Mouse (Mus musculus): ENCODE measurements around the gene C1rb. TPM values are rescaled to one million over a fixed set of nuclear protein-coding genes. Genes with fewer than 3 reads are reported as not detected.
"Not testable (repeated sequence)": the region's sequence is repeated elsewhere in the genome, so short reads cannot be mapped to it uniquely, and the experiment has no call there.

The C1rb gene
- total and polyA plus RNA-seq, 2 experiments from 2014 or later = not detected

GRCm38 (mm10) chr6:124588771-124589170 is 18.7 kb downstream of the C1rb start:
- Histone ChIP-seq H3K4me2 (ENCODE audit: low read depth, low read length, poor library complexity, severe bottlenecking) (no peak overlapping the region), H3K9ac (replicated peaks; ENCODE audit: low read length, poor library complexity, severe bottlenecking) (no peak overlapping the region), H3K9me3 (ENCODE audit: low read length) (no peaks in the 10 kb centered on the region), H3K4me1 (ENCODE audit: insufficient read depth, low read length) (no peaks in the 10 kb centered on the region), H3K27me3 (ENCODE audit: insufficient read depth, low read length) (no peaks in the 10 kb centered on the region), H3K27ac (ENCODE audit: low read depth, low read length) (no peak overlapping the region), H3K36me3 (ENCODE audit: insufficient read depth, low read length) (no peaks in the 10 kb centered on the region), H3K4me3 (ENCODE audit: low read depth, low read length) (no peak overlapping the region)
- ATAC-seq (ENCODE audit: low FRiP score) (no peak), DNase-seq (ENCODE audit: low spot score) (no peak)
- TF ChIP-seq CTCF (IDR thresholded peaks at IDR 0.05) = no peak

- H3K27ac ChIP-seq (ENCODE audit: low read depth, low read length) = no peak overlapping the region
- no peaks in the 10 kb centered on the region for H3K4me1 ChIP-seq (ENCODE audit: insufficient read depth, low read length)
- no peaks in the 10 kb centered on the region for H3K36me3 ChIP-seq (ENCODE audit: insufficient read depth, low read length)
- peak; percentile 15; the same call in 1 of the 2 replicates for TF ChIP-seq CTCF (IDR thresholded peaks at IDR 0.05)
- H3K4me3 ChIP-seq (ENCODE audit: low read depth, low read length) = no peak overlapping the region
- H3K27me3 ChIP-seq (ENCODE audit: insufficient read depth, low read length) = no peaks in the 10 kb centered on the region
- peak; percentile 24 for DNase-seq (ENCODE audit: low spot score)
- H3K9me3 ChIP-seq (ENCODE audit: low read length) = no peaks in the 10 kb centered on the region
- no peak overlapping the region for H3K4me2 ChIP-seq (ENCODE audit: low read depth, low read length, poor library complexity, severe bottlenecking)
- no peak overlapping the region for H3K9ac ChIP-seq (replicated peaks; ENCODE audit: low read length, poor library complexity, severe bottlenecking)
- ATAC-seq (ENCODE audit: low FRiP score) = no peak
- 75% methylated on average over 4 of the region's 4 CpGs for WGBS
Observed at GRCm38 (mm10) chr6:124592186-124592700, 22.1 kb downstream of the C1rb start.

- no peak for TF ChIP-seq CTCF (IDR thresholded peaks at IDR 0.05)
- no peak for ATAC-seq (ENCODE audit: low FRiP score)
- no peaks in the 10 kb centered on the region for H3K9me3 ChIP-seq (ENCODE audit: low read length)
Observed at GRCm38 (mm10) chr6:124593121-124593520, 23.0 kb downstream of the C1rb start.

DNA sequence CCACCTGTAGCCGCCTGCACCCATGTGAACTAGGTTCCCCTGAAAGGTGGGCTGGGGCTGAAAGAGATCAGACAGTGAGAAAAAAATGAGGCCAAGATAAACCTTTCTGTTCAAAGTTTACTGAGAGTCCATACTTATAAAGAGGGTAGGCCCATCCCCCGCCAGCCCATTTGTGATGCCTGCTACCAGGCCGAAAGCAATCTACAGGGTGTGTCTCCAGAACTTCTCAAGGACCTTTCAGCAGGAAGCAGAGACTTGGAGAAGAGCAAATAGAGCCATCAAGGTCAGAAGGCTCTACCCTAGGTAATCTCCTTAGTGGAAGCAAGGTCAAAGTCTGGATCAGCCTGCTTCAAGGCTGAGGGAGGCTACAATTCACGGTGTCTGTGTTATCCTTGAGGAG is 31.9 kb downstream of the C1rb start:
- ATAC-seq (ENCODE audit: low FRiP score) (no peak), DNase-seq (ENCODE audit: low spot score) (no peak)
- Histone ChIP-seq H3K4me1 (ENCODE audit: insufficient read depth, low read length) (no peaks in the 10 kb centered on the region), H3K36me3 (ENCODE audit: insufficient read depth, low read length) (no peaks in the 10 kb centered on the region), H3K4me2 (ENCODE audit: low read depth, low read length, poor library complexity, severe bottlenecking) (no peak overlapping the region), H3K4me3 (ENCODE audit: low read depth, low read length) (no peak overlapping the region), H3K9ac (replicated peaks; ENCODE audit: low read length, poor library complexity, severe bottlenecking) (no peak overlapping the region), H3K9me3 (ENCODE audit: low read length) (no peaks in the 10 kb centered on the region), H3K27ac (ENCODE audit: low read depth, low read length) (no peak overlapping the region), H3K27me3 (ENCODE audit: insufficient read depth, low read length) (no peaks in the 10 kb centered on the region)
- TF ChIP-seq CTCF (IDR thresholded peaks at IDR 0.05) = no peak
- 90% methylated on average over 4 of the region's 4 CpGs for WGBS

More at GRCm38 (mm10) chr6:124593121-124593520, 23.0 kb downstream of the C1rb start:
- Histone ChIP-seq H3K4me3 (ENCODE audit: low read depth, low read length) (no peak overlapping the region), H3K9ac (replicated peaks; ENCODE audit: low read length, poor library complexity, severe bottlenecking) (no peak overlapping the region), H3K27me3 (ENCODE audit: insufficient read depth, low read length) (no peaks in the 10 kb centered on the region), H3K27ac (ENCODE audit: low read depth, low read length) (no peak overlapping the region), H3K4me2 (ENCODE audit: low read depth, low read length, poor library complexity, severe bottlenecking) (no peak overlapping the region), H3K4me1 (ENCODE audit: insufficient read depth, low read length) (no peaks in the 10 kb centered on the region), H3K36me3 (ENCODE audit: insufficient read depth, low read length) (no peaks in the 10 kb centered on the region)
- DNase-seq (ENCODE audit: low spot score) = no peak
- WGBS = 80% methylated on average over 8 of the region's 8 CpGs

DNA sequence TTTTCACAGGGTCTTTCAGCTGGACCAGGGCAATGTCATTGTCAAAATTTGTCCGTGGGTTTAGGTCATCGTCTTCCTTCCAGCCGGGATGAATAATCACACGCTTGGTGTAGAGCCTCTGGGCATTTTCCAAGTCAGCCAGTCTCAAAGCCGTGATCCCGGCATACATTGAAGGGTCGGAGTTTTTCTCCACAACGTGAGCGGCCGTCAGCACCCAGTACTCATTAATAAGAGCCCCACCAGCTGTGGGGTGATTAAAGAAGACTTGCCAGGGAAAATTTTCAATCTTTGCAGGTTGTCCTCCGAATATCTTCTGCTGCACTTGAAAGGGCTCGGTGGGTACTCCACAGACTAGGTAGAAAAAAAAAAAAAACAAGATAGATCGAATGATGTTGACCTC is 55.5 kb downstream of the C1rb start:
- 88% methylated on average over 13 of the region's 13 CpGs for WGBS
- no peak for ATAC-seq (ENCODE audit: low FRiP score)
- H3K4me2 ChIP-seq (ENCODE audit: low read depth, low read length, poor library complexity, severe bottlenecking) = no peak overlapping the region
- no peaks in the 10 kb centered on the region for H3K27me3 ChIP-seq (ENCODE audit: insufficient read depth, low read length)
- no peak overlapping the region for H3K27ac ChIP-seq (ENCODE audit: low read depth, low read length)
- no peaks in the 10 kb centered on the region for H3K4me1 ChIP-seq (ENCODE audit: insufficient read depth, low read length)
- TF ChIP-seq CTCF (IDR thresholded peaks at IDR 0.05) = no peak
- no peak for DNase-seq (ENCODE audit: low spot score)
- no peak overlapping the region for H3K9ac ChIP-seq (replicated peaks; ENCODE audit: low read length, poor library complexity, severe bottlenecking)
- no peaks in the 10 kb centered on the region for H3K36me3 ChIP-seq (ENCODE audit: insufficient read depth, low read length)
- no peaks in the 10 kb centered on the region for H3K9me3 ChIP-seq (ENCODE audit: low read length)
- no peak overlapping the region for H3K4me3 ChIP-seq (ENCODE audit: low read depth, low read length)

- H3K4me3 ChIP-seq (ENCODE audit: low read depth, low read length); H3K9ac ChIP-seq (replicated peaks; ENCODE audit: low read length, poor library complexity, severe bottlenecking); ATAC-seq (ENCODE audit: low FRiP score); DNase-seq (ENCODE audit: low spot score); H3K9me3 ChIP-seq (ENCODE audit: low read length); H3K27me3 ChIP-seq (ENCODE audit: insufficient read depth, low read length); H3K4me2 ChIP-seq (ENCODE audit: low read depth, low read length, poor library complexity, severe bottlenecking); H3K27ac ChIP-seq (ENCODE audit: low read depth, low read length); H3K4me1 ChIP-seq (ENCODE audit: insufficient read depth, low read length); H3K36me3 ChIP-seq (ENCODE audit: insufficient read depth, low read length): not testable (repeated sequence)
- 52% methylated on average over 1 of the region's 1 CpGs for WGBS
Observed at GRCm38 (mm10) chr6:124626184-124626583, 56.1 kb downstream of the C1rb start.

Measured in midbrain, postnatal 0 days (tissue).